Mouse (Mus musculus): ENCODE data around the gene Olfr1006.

DNA sequence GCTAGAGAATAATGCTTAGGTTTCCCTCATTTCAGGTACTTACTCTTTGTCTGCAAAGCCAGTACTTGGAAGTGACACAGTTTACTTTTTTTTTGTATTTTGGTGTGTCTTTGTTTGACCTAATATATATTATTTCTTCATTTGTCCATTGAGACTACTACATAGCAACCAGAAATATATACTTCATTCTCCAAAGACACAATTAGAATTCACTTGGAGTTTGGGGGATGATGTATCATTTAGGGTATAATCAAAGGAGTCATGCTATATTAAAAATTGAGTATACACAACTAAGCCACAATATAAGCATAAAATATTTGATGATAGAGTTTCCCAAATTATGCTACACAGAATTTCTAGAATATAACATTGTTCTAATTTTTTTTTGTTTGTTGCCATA, at the start of gene Olfr1006:
- no peak for TF ChIP-seq CTCF (IDR thresholded peaks at IDR 0.05; ENCODE audit: insufficient read depth, low read depth, low read length)
- no peak for TF ChIP-seq POLR2A (IDR thresholded peaks at IDR 0.05; ENCODE audit: insufficient read depth, low read depth, low read length)
